Mouse (Mus musculus) cerebellum, adult 2 months (tissue): ENCODE data around the gene Msi2.

Experiments used
- CTCF ChIP-seq: fragments of 200-500 bp; IDR thresholded peaks from 2 replicates; pipeline ENCODE4 v1.5.1; 2011; ENCODE audit warnings: low read depth, mild to moderate bottlenecking, control low read depth, low read length, moderate library complexity, borderline replicate concordance; ENCODE audit not compliant: insufficient read depth
- POLR2A ChIP-seq: fragments of 200-500 bp; IDR thresholded peaks from 2 replicates; pipeline ENCODE4 v1.6.1; 2011; ENCODE audit warnings: low read length, control low read depth, borderline replicate concordance; ENCODE audit not compliant: insufficient read depth

GRCm38 (mm10) chr11:88457241-88457738 lies 261.0 kb downstream of the Msi2 start:
- TF ChIP-seq POLR2A (no peak), CTCF (no peak)
